Mouse (Mus musculus) Muller cell, postnatal 12 days (primary cell): ENCODE results near the gene 2410137M14Rik.

Experiments
- DNase-seq: peaks from one replicate; pipeline ENCODE4 v3.0.0-alpha.2; 2015; ENCODE audit errors: inconsistent ontology term

2410137M14Rik gene

DNA sequence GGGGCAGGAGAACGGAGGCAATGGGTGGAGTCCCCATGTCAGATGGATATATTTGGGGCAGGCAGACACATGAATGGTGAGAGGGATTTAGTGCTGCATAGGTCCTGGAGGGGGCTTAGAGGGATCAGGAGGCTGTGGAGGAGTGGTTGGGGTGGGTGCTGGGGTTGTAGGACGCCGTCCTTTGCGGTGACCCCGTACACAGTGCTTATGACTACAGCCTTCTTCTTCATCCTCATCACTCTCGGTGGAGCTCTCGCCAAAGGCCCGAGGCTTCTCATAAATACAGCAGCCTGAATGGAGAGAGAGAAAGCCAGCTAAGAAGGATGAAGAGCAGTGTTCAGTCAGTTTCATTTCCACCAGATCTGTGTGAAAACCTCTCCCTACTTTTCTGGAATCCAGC, 31.8 kb downstream of the 2410137M14Rik start:
- no peak for DNase-seq

- no peak for DNase-seq
Measured at GRCm38 (mm10) chr17:36948286-36948685, 32.8 kb downstream of the 2410137M14Rik start.

DNA sequence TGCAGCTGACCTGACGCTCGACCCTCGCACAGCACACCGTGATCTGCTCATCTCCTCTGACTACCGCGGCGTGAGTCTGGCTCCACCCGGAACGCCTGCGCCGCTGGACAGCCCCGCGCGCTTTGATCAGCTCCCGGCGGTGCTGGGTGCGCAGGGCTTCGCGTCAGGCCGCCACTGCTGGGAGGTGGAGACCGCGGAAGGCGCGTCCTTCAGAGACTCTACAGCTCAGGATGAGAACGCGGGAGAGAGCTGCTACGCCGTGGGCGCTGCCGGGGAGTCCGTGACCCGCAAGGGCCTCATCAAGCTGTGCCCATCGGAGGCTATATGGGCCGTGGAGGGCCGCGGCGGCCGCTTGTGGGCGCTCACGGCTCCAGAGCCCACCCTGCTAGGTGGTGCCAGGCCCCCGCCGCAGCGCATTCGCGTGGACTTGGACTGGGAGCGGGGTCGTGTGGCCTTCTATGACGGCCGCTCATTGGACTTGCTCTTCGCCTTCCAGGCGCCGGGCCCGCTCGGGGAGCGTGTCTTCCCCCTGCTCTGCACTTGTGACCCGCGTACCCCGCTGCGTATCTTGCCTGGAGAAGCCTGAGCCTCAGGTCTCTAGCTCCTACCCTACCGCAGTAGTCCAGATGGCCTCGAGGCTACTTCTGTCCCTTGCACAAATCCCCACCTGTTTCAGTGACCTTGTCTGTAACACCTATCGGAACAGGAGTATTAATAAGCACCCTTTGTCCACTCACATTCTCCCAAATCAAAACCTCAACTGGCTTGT, 33.8 kb downstream of the 2410137M14Rik start:
- peak; percentile 67 for DNase-seq

DNA sequence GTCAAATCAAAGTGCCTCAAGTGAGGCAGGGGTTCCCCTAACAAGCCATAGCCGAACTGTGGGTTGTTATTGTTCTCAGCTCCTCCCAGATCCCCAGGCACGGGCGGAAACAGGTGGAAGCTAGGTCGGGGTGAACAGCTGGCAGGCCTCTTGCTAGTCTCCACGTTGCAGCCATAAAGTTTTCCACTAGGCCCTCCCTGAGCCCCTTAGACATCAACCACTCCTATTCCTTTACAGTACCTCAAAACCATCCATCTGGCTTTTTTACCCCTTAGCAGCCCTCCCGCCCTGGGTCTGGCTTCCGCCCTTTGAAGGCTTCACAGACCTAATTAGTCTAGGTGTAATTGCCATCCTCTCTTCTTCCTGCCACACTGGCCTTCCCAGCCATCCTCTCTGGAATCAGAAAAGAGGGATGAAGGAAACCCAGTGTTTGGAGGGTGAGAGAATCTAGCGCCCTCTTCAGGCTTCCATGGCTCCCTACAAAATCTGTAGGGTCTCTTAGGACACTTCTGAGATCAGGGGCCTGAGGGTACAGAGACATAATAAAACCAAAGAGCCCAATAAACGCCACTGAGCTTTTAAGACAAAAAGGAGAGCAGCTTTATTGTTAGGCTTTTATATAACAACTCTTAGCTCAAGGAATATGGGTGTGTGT, 36.8 kb downstream of the 2410137M14Rik start:
- DNase-seq = no peak

- DNase-seq = no peak
Measured at GRCm38 (mm10) chr17:36943691-36944090, 37.3 kb downstream of the 2410137M14Rik start.

GRCm38 (mm10) chr17:36942791-36943471, 38.1 kb downstream of the 2410137M14Rik start, which contains the start of gene Rnf39:
Rnf39 (plus strand) TSS chr17:36942918.
- no peak for DNase-seq

- peak; percentile 45 for DNase-seq
Measured at GRCm38 (mm10) chr17:36942391-36942790, 38.6 kb downstream of the 2410137M14Rik start.

DNA sequence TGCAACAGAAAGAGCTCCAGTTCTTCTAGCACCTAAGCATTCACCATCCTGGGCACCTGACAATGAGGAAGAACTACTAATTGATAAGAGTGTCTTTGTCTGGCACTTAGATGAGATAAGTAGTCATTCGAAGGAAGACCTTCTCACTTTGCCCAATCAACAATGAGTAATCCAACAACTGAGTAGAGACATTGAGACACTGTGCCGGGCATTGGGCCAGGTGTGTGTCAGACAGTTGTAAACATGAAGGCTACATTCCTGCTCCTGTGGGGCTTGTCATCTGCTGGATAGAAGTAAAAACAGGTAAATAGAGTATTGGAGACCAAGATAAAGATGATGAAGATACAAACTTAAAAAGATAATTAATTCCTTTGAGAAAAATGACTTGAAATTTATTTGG, 43.0 kb downstream of the 2410137M14Rik start:
- no peak for DNase-seq

DNA sequence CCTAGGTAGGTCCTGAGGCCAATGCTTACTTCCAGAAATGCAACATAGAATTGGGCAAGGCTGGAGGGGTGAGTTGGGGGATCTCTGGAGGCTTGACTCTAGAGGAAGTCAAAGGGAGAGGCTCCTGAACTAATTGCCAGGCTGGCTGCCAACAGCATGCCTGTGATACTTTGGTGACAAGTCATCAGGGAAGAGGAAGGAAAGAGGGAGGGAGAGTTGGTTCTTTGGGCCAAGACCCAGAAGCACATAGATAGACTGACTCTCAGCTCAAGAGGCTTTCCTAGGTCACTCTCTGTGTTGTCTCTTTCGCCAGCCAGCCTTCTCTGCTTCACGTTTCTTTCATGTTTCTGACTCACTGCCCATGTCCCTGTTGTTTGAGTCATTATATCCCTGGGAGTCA, 49.2 kb downstream of the 2410137M14Rik start:
- DNase-seq = peak; percentile 66

- DNase-seq = no peak
Measured at GRCm38 (mm10) chr17:36931130-36931529, 49.9 kb downstream of the 2410137M14Rik start.

DNA sequence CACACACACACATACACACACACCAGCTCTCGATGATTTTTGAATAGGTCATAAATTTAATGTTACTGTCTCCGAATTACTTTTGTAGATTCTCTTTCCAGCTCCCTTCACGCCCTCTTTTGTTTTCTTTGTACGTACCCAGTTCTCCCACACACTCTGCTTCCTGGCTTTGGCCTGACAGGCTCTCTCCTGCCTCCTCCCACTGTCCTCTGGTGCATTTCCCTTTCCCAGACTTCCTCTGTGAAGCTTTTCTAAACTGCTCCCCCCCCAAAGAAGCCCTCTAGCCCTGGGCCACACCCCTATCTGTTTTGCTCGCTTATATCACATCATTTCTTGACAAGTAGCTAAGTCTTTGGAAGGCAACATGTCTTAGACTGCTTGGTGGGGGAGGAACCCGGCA, 50.8 kb downstream of the 2410137M14Rik start:
- DNase-seq = no peak

- no peak for DNase-seq
Measured at GRCm38 (mm10) chr17:36929236-36929932, 51.7 kb downstream of the 2410137M14Rik start.
